Mouse (Mus musculus) erythroblast, embryonic 14.5 days (primary cell): ENCODE results near the gene Arhgdig.

Experiments
- GATA1 ChIP-seq: IDR thresholded peaks from 2 replicates; pipeline ENCODE4 v1.6.1; 2012; ENCODE audit warnings: low read length, inconsistent platforms, mixed read lengths
- TAL1 ChIP-seq: IDR thresholded peaks from 3 replicates; pipeline ENCODE4 v1.6.1; 2012; ENCODE audit warnings: low read length, inconsistent platforms, mixed read lengths

DNA sequence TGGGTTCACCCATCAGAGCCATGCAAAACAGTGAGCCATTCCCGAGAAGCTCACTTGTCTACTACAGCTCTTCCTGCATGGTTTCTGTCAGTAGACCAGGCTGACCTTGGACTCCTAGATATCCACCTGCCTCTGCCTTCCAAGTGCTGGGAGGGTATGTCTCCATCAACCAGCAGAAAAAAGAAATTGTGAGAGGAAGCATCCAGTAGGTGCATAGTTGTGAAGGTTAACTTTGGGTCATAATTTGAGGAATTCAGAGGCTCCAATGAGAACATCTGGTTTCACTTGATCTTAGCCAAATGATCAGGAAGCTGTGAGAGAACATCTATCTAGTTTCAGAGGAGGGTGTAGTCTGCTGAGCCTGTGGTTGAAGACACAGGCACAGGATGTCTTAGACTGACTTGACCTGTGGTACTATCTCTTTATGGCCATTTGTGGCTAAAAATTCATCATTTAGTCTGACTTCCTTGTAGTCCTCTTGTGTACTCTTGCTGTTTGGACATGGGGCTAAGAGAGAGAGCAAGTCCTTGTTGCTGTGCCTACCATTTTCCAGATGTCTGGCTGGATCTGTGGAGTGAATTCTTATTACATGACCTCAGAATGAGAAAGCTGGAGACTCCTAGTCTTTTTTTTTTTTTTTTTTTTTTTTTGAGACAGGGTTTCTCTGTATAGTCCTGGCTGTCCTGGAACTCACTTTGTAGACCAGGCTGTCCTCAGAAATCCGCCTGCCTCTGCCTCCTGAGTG, 55.5 kb downstream of the Arhgdig start:
- TF ChIP-seq GATA1 (no peak), TAL1 (no peak)
